Mouse (Mus musculus) neural tube, embryonic 11.5 days (tissue): ENCODE measurements at regions not wholly inside any gene's neighbourhood (a gene's known extent, or its start where the extent isn't known, plus 50 kb on each side); places are given as distances from the start of the nearest gene placed in this dataset.
A peak's percentile ranks its signal among the peaks of the same experiment; 100 is the strongest.

Experiments used
- ATAC-seq: fragments of 200-750 bp; cut with Nextera tagmentation; 2 replicates; pipeline ENCODE4 v1.8.0; 2017; ENCODE audit warnings: moderate number of reproducible peaks, mild to moderate bottlenecking, moderate TSS enrichment, moderate library complexity; ENCODE audit not compliant: insufficient read depth, low FRiP score, low TSS enrichment
- DNase-seq: peaks from one replicate; pipeline ENCODE4 v3.0.0-alpha.2; 2015; ENCODE audit warnings: low spot score
- H3K27ac ChIP-seq: fragments of 300-500 bp; sonication (generic); 2 replicates; pipeline ENCODE4 v1.5.1; 2014; ENCODE audit warnings: low read depth, mild to moderate bottlenecking, low read length
- H3K27me3 ChIP-seq: fragments of 300-500 bp; sonication (generic); 2 replicates; pipeline ENCODE4 v1.6.1; 2014; ENCODE audit warnings: mild to moderate bottlenecking, low read length, mixed read lengths; ENCODE audit not compliant: control insufficient read depth, insufficient read depth
- H3K36me3 ChIP-seq: fragments of 300-500 bp; sonication (generic); 2 replicates; pipeline ENCODE4 v1.6.1; 2014; ENCODE audit warnings: mild to moderate bottlenecking, low read length, moderate library complexity, mixed read lengths; ENCODE audit not compliant: control insufficient read depth, insufficient read depth
- H3K4me1 ChIP-seq: fragments of 300-500 bp; sonication (generic); 2 replicates; pipeline ENCODE4 v1.6.1; 2014; ENCODE audit warnings: low read length, mixed read lengths; ENCODE audit not compliant: control insufficient read depth, insufficient read depth
- H3K4me2 ChIP-seq: fragments of 300-500 bp; sonication (generic); 2 replicates; pipeline ENCODE4 v1.6.1; 2014; ENCODE audit warnings: low read depth, mild to moderate bottlenecking, moderate library complexity
- H3K4me3 ChIP-seq: fragments of 300-500 bp; sonication (generic); 2 replicates; pipeline ENCODE4 v1.5.1; 2014; ENCODE audit warnings: low read depth, low read length
- H3K9ac ChIP-seq: fragments of 300-500 bp; sonication (generic); 2 replicates; pipeline ENCODE4 v1.6.1; 2014; ENCODE audit warnings: mild to moderate bottlenecking, low read length
- H3K9me3 ChIP-seq: fragments of 300-500 bp; sonication (generic); 2 replicates; pipeline ENCODE4 v1.6.1; 2016; ENCODE audit warnings: low read length; ENCODE audit not compliant: control insufficient read depth
- WGBS: fragments of 180-500 bp; shearing (Covaris S2); extraction: QIAGEN DNeasy Blood & Tissue Kit; methylation state at CpG from one replicate; pipeline ENCODE4 v1.1.7; 2014; 5-methylcytosine and 5-hydroxymethylcytosine counted together

DNA sequence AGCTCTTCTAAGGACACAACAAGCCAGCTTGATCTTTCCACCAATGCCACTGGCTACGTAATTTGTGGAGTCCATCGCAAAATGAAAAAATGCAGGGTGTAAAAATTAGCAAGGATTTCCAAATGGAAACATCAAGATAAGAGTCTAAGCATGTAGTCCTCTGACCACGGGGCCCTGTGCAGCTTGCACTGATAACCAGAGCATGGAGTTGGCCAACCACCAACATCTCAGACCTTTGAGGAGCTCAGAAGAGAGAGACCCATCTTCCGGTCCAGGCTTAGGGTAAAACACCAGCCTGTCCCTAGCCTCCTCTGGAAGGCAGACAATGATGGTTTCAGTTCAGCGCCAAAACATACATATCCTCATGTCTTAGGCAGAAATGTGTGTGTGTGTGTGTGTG, 140.4 kb upstream of the Haao start:
- no peaks in the 10 kb centered on the region for H3K36me3 ChIP-seq
- no peaks in the 10 kb centered on the region for H3K27me3 ChIP-seq
- H3K9me3 ChIP-seq = no peaks in the 10 kb centered on the region
- H3K27ac ChIP-seq = no peak overlapping the region
- H3K4me2 ChIP-seq = no peak overlapping the region
- ATAC-seq (no peak), DNase-seq (no peak)
- 93% methylated on average over 5 of the region's 5 CpGs for WGBS
- H3K4me1 ChIP-seq = peaks cover 21% of the 10 kb centered on the region
- no peak overlapping the region for H3K4me3 ChIP-seq
- no peak overlapping the region for H3K9ac ChIP-seq

- no peaks in the 10 kb centered on the region for H3K27me3 ChIP-seq
- WGBS = 95% methylated on average over 4 of the region's 4 CpGs
- H3K27ac ChIP-seq = no peak overlapping the region
- H3K4me1 ChIP-seq = peaks cover 24% of the 10 kb centered on the region
- H3K36me3 ChIP-seq = no peaks in the 10 kb centered on the region
- H3K9ac ChIP-seq = no peak overlapping the region
- H3K4me2 ChIP-seq = no peak overlapping the region
- ATAC-seq (no peak), DNase-seq (no peak)
- no peak overlapping the region for H3K4me3 ChIP-seq
- H3K9me3 ChIP-seq = no peaks in the 10 kb centered on the region
These were observed 139.9 kb upstream of the Haao start for GRCm38 (mm10) chr17:83987683-83988082.

GRCm38 (mm10) chr17:83985916-83986578, 138.3 kb upstream of the Haao start:
- DNase-seq = peak; percentile 36
- WGBS = 52% methylated on average over 15 of the region's 15 CpGs
- H3K4me1 ChIP-seq = peaks cover 26% of the 10 kb centered on the region
- H3K27ac ChIP-seq = peak overlapping the region; percentile 61
- H3K27me3 ChIP-seq = no peaks in the 10 kb centered on the region
- no peak overlapping the region for H3K4me2 ChIP-seq
- no peaks in the 10 kb centered on the region for H3K9me3 ChIP-seq
- H3K4me3 ChIP-seq = no peak overlapping the region
- H3K36me3 ChIP-seq = no peaks in the 10 kb centered on the region
- no peak overlapping the region for H3K9ac ChIP-seq
- ATAC-seq = 0 out of 2 replicates have a peak, but pooled peaks have one; percentile 18

- 30% methylated on average over 17 of the region's 17 CpGs for WGBS
- Histone ChIP-seq H3K27me3 (no peaks in the 10 kb centered on the region), H3K27ac (peak overlapping the region; percentile 61), H3K4me3 (no peak overlapping the region), H3K9me3 (no peaks in the 10 kb centered on the region), H3K4me1 (peaks cover 26% of the 10 kb centered on the region), H3K4me2 (no peak overlapping the region), H3K9ac (0 out of 2 replicates have a peak overlapping the region, but pooled peaks have one; percentile 3), H3K36me3 (no peaks in the 10 kb centered on the region)
- no peak for DNase-seq
- ATAC-seq = peak; percentile 43
These were observed 137.6 kb upstream of the Haao start for GRCm38 (mm10) chr17:83985333-83985790.

- H3K9ac ChIP-seq = no peak overlapping the region
- H3K27ac ChIP-seq = no peak overlapping the region
- H3K27me3 ChIP-seq = no peaks in the 10 kb centered on the region
- no peaks in the 10 kb centered on the region for H3K9me3 ChIP-seq
- peaks cover 27% of the 10 kb centered on the region for H3K4me1 ChIP-seq
- H3K4me3 ChIP-seq = no peak overlapping the region
- no peak for DNase-seq
- no peak for ATAC-seq
- WGBS = 90% methylated on average over 9 of the region's 9 CpGs
- H3K36me3 ChIP-seq = no peaks in the 10 kb centered on the region
- H3K4me2 ChIP-seq = no peak overlapping the region
These were observed 136.2 kb upstream of the Haao start for GRCm38 (mm10) chr17:83983837-83984388.

DNA sequence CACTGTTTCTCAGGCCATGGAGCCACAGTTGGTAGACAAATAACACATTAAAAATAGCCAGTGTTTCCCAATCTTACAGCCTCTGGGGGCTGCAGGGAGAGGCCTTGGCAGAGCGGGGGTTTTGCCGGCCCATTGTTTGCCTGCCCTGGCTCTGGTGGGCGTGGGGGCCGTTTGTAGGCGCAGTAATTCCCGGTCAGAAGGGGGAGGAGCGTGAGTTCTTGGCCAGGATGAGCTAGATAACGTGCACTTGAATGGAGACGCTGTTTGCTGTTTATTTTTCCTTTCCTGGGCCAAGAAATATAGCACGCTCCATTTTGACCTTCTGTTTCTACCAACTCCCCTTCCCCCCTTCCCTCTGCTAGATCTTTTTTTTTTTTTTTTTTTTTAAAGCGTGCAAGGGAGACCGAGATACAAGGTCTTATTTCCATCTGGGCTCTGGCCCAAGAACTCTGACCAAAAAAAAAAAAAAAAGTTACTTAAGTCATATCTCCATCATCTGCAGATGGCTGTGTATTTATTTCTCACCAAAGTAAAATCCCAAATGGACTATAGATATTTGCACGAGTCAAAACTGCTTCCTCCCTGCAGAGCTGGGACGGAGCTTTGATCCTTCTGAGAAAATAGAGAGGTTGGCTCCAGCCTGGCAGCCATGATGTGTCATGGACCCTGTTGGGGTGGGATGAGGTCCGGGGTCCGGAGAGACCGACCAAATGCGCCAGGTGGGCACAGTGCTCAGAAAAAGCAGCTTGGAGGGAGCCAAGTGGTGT, 135.5 kb upstream of the Haao start:
- no peaks in the 10 kb centered on the region for H3K9me3 ChIP-seq
- peak overlapping the region; percentile 64; the same call in 1 of the 2 replicates for H3K27ac ChIP-seq
- 42% methylated on average over 18 of the region's 18 CpGs for WGBS
- peaks cover 29% of the 10 kb centered on the region for H3K4me1 ChIP-seq
- H3K9ac ChIP-seq = peak overlapping the region; percentile 37; the same call in 1 of the 2 replicates
- no peak overlapping the region for H3K4me2 ChIP-seq
- H3K36me3 ChIP-seq = no peaks in the 10 kb centered on the region
- DNase-seq (peak; percentile 47), ATAC-seq (no peak)
- H3K4me3 ChIP-seq = no peak overlapping the region
- no peaks in the 10 kb centered on the region for H3K27me3 ChIP-seq

- Histone ChIP-seq H3K27ac (peak overlapping the region; percentile 64), H3K9me3 (no peaks in the 10 kb centered on the region), H3K9ac (peak overlapping the region; percentile 37; the same call in 1 of the 2 replicates), H3K4me2 (no peak overlapping the region), H3K4me1 (peaks cover 29% of the 10 kb centered on the region), H3K27me3 (no peaks in the 10 kb centered on the region), H3K36me3 (no peaks in the 10 kb centered on the region), H3K4me3 (no peak overlapping the region)
- DNase-seq (no peak), ATAC-seq (no peak)
- 64% methylated on average over 8 of the region's 8 CpGs for WGBS
These were observed 134.9 kb upstream of the Haao start for GRCm38 (mm10) chr17:83982700-83983069.

- no peak for DNase-seq
- Histone ChIP-seq H3K4me2 (no peak overlapping the region), H3K9me3 (no peaks in the 10 kb centered on the region)
These were observed 131.2 kb upstream of the Haao start for GRCm38 (mm10) chr17:83978858-83979470.

More at GRCm38 (mm10) chr17:83978858-83979470, 131.2 kb upstream of the Haao start:
- 71% methylated on average over 7 of the region's 7 CpGs for WGBS
- Histone ChIP-seq H3K27ac (no peak overlapping the region), H3K4me1 (peaks cover 11% of the 10 kb centered on the region; the same call in 1 of the 2 replicates), H3K27me3 (no peaks in the 10 kb centered on the region), H3K36me3 (no peaks in the 10 kb centered on the region), H3K4me3 (no peak overlapping the region), H3K9ac (no peak overlapping the region)
- ATAC-seq = no peak
